In the genomic region with DNA sequence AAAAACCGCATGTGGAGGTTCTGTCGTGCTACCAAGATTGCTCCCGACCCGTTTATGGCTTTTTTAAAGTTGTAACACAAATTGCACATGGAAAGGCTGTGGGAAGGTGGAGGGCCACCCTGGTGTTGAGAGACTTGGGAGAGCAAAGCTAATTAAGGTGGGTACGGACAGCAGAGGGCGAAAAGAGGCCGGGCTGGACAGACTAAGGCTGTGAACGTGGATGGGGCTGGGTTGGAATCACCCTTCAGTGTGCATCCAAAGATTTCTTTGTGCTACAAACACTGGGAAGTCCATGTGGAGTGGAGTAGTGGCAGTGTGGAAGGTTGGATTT, we compare ENCODE assay signal across 8 mouse cellular contexts. TPM values are rescaled to one million over a fixed set of nuclear protein-coding genes. Genes with fewer than 3 reads are reported as not detected.
DNase-seq lines count a peak whose midpoint lies in the region; ATAC-seq and TF ChIP-seq lines count a peak whose summit lies in the region.

No protein-coding gene starts in this region.

- no peak for TF ChIP-seq EP300 in ES-Bruce4 (IDR thresholded peaks at IDR 0.05; ENCODE audit: insufficient read depth, low read depth, low read length)

- no peaks in the 10 kb centered on the region for H3K27me3 ChIP-seq in ES-Bruce4 (ENCODE audit: control insufficient read depth, insufficient read depth, low read length, poor library complexity, severe bottlenecking)
- no peaks in the 10 kb centered on the region for H3K27me3 ChIP-seq in embryonic facial prominence, embryonic 13.5 days
- H3K27me3 ChIP-seq in heart, embryonic 14.5 days (ENCODE audit: control insufficient read depth, insufficient read depth, low read length): no peaks in the 10 kb centered on the region

- peak overlapping the region; percentile 69 for H3K4me2 ChIP-seq in embryonic facial prominence, embryonic 13.5 days
- H3K4me2 ChIP-seq in heart, embryonic 14.5 days (ENCODE audit: low read length): peak overlapping the region; percentile 72

- H3K4me1 ChIP-seq in ES-Bruce4 (ENCODE audit: control insufficient read depth, insufficient read depth, low read length): peaks cover 2% of the 10 kb centered on the region
- H3K4me1 ChIP-seq in embryonic facial prominence, embryonic 13.5 days: peaks cover 40% of the 10 kb centered on the region
- peaks cover 7 to 27% of the 10 kb centered on the region in 2 experiments for H3K4me1 ChIP-seq in heart, embryonic 14.5 days (ENCODE audit: control insufficient read depth in 2 of 2, insufficient read depth in 2 of 2, low read length in 2 of 2)

- peak overlapping the region; percentile 80 for H3K27ac ChIP-seq in ES-Bruce4 (ENCODE audit: insufficient read depth, low read length)
- peak overlapping the region; percentile 100 for H3K27ac ChIP-seq in embryonic facial prominence, embryonic 13.5 days
- H3K27ac ChIP-seq in heart, embryonic 14.5 days (replicated peaks in 1 of 2; ENCODE audit: control insufficient read depth in 1 of 2, insufficient read depth in 1 of 2, low read depth in 2 of 2, low read length in 2 of 2): peak overlapping the region; percentile 100

- peak; percentile 16; the same call in 1 of the 2 replicates for ATAC-seq in embryonic facial prominence, embryonic 13.5 days (ENCODE audit: insufficient number of reproducible peaks, insufficient read depth, low FRiP score, low TSS enrichment, low read depth)
- peak; percentile 51; the same call in 1 of the 2 replicates for ATAC-seq in heart, embryonic 14.5 days (ENCODE audit: insufficient number of reproducible peaks, insufficient read depth, low FRiP score, low read depth)

- H3K9ac ChIP-seq in ES-Bruce4 (ENCODE audit: low read depth, poor library complexity, severe bottlenecking): peak overlapping the region; percentile 81
- H3K9ac ChIP-seq in embryonic facial prominence, embryonic 13.5 days: peak overlapping the region; percentile 100
- peak overlapping the region; percentile 80 for H3K9ac ChIP-seq in heart, embryonic 14.5 days (ENCODE audit: low read length)

- H3K36me3 ChIP-seq in ES-Bruce4 (ENCODE audit: control insufficient read depth, insufficient read depth, low read length, poor library complexity, severe bottlenecking): no peaks in the 10 kb centered on the region; the same call in 1 of the 2 replicates
- H3K36me3 ChIP-seq in embryonic facial prominence, embryonic 13.5 days: no peaks in the 10 kb centered on the region
- H3K36me3 ChIP-seq in heart, embryonic 14.5 days (ENCODE audit: control insufficient read depth, insufficient read depth, low read length): no peaks in the 10 kb centered on the region

- 0% methylated on average over 8 of the region's 8 CpGs for WGBS in embryonic facial prominence, embryonic 13.5 days
- under 1% methylated on average over 8 of the region's 8 CpGs for WGBS in heart, embryonic 14.5 days

- no peaks in the 10 kb centered on the region for H3K9me3 ChIP-seq in ES-Bruce4 (replicated peaks; ENCODE audit: control insufficient read depth, insufficient read depth, low read length, poor library complexity, severe bottlenecking)
- no peaks in the 10 kb centered on the region for H3K9me3 ChIP-seq in embryonic facial prominence, embryonic 13.5 days
- H3K9me3 ChIP-seq in heart, embryonic 14.5 days (ENCODE audit: control insufficient read depth, low read length): no peaks in the 10 kb centered on the region

- peak; percentile 69 for DNase-seq in adrenal gland, adult 8-10 months
- DNase-seq in kidney, postnatal 25 days: peak; percentile 81 to 87
- DNase-seq in lung, postnatal 25 days (ENCODE audit: low spot score): peak; percentile 82
- peak; percentile 82 for DNase-seq in retina, embryonic 14.5 days (ENCODE audit: low spot score)
- no peak for DNase-seq in T-cell, adult 2 months (ENCODE audit: low spot score)

- peak overlapping the region; percentile 86 for H3K4me3 ChIP-seq in ES-Bruce4 (ENCODE audit: low read depth, low read length)
- H3K4me3 ChIP-seq in embryonic facial prominence, embryonic 13.5 days: peak overlapping the region; percentile 93
- peak overlapping the region; percentile 90 to 97 for H3K4me3 ChIP-seq in heart, embryonic 14.5 days (ENCODE audit: control insufficient read depth in 1 of 2, insufficient read depth in 1 of 2, low read depth in 1 of 2, low read length in 2 of 2)

- TF ChIP-seq POLR2A in ES-Bruce4 (IDR thresholded peaks at IDR 0.05; ENCODE audit: insufficient read depth, low read length): no peak

- peak; percentile 20 for TF ChIP-seq CTCF in ES-Bruce4 (IDR thresholded peaks at IDR 0.05; ENCODE audit: low read depth, low read length)

RNA-seq across cellular contexts. Expression of a gene that starts 0.4 kb away (rescaled TPM):
- 0.79 and 1.3 TPM in 2 replicates for polyA plus RNA-seq in ES-Bruce4 (2011; ENCODE audit: insufficient read depth, insufficient read length, low read depth, missing spikeins)
- 1 to 10 TPM; 4.4 to 6.3 (median 5.1) TPM for total RNA-seq in adrenal gland, adult 8-10 months (2022)
- polyA plus RNA-seq in embryonic facial prominence, embryonic 13.5 days (2015; fragmentation: Nextera tagmentation; extraction: Ambion mirVana): 1.0 and 1.1 TPM in 2 replicates
- 0.46 and 1.3 TPM in 2 replicates for polyA plus RNA-seq in heart, embryonic 14.5 days (2014; fragmentation: Nextera tagmentation; extraction: Ambion mirVana)

RNA-seq across cellular contexts. Expression of a gene that starts 0.5 kb away (rescaled TPM):
- 121 and 135 TPM in 2 replicates for polyA plus RNA-seq in ES-Bruce4 (2011; ENCODE audit: insufficient read depth, insufficient read length, low read depth, missing spikeins)
- 10 to 100 TPM; 33.2 to 80.1 (median 50.9) TPM for total RNA-seq in adrenal gland, adult 8-10 months (2022)
- 138 and 139 TPM in 2 replicates for polyA plus RNA-seq in embryonic facial prominence, embryonic 13.5 days (2015; fragmentation: Nextera tagmentation; extraction: Ambion mirVana)
- polyA plus RNA-seq in heart, embryonic 14.5 days (2014; fragmentation: Nextera tagmentation; extraction: Ambion mirVana): 42.8 and 47.3 TPM in 2 replicates

RNA-seq across cellular contexts. Expression of a gene that starts 35.4 kb away (rescaled TPM):
- not detected in 2 replicates for polyA plus RNA-seq in ES-Bruce4 (2011; ENCODE audit: insufficient read depth, insufficient read length, low read depth, missing spikeins)
- 1 to 10 TPM in 3 of 4 experiments, under 1 TPM in 1; 0.78 to 3.3 (median 1.6) TPM for total RNA-seq in adrenal gland, adult 8-10 months (2022)
- polyA plus RNA-seq in embryonic facial prominence, embryonic 13.5 days (2015; fragmentation: Nextera tagmentation; extraction: Ambion mirVana): 1.8 and 1.9 TPM in 2 replicates
- 0.66 and 0.68 TPM in 2 replicates for polyA plus RNA-seq in heart, embryonic 14.5 days (2014; fragmentation: Nextera tagmentation; extraction: Ambion mirVana)

RNA-seq across cellular contexts. Expression of a gene that starts 44.5 kb away (rescaled TPM):
- polyA plus RNA-seq in ES-Bruce4 (2011; ENCODE audit: insufficient read depth, insufficient read length, low read depth, missing spikeins): 30.7 and 32.0 TPM in 2 replicates
- 10 to 100 TPM; 17.3 to 39.9 (median 27.8) TPM for total RNA-seq in adrenal gland, adult 8-10 months (2022)
- 35.3 and 42.6 TPM in 2 replicates for polyA plus RNA-seq in embryonic facial prominence, embryonic 13.5 days (2015; fragmentation: Nextera tagmentation; extraction: Ambion mirVana)
- 15.5 and 15.8 TPM in 2 replicates for polyA plus RNA-seq in heart, embryonic 14.5 days (2014; fragmentation: Nextera tagmentation; extraction: Ambion mirVana)
